8 mouse cellular contexts compared by ENCODE assay signal in genomic region chr3:37934905-37935708, GRCm38 (mm10).
DNase-seq lines count a peak whose midpoint lies in the region; ATAC-seq lines count a peak whose summit lies in the region.

No protein-coding gene starts in this region.

- DNase-seq in heart, adult 18-20 months, result peak; percentile 67 to 77
- DNase-seq in heart, embryonic 10.5 days (ENCODE audit: low spot score), result no peak
- DNase-seq in brain, adult 2 months (ENCODE audit: low read depth, low spot score), result peak; percentile 16
- peak; percentile 68 to 76 for DNase-seq in heart, postnatal 10 days
- no peak for DNase-seq in left cerebral cortex, adult 18-20 months (ENCODE audit: low spot score in 2 of 2)
- no peak for DNase-seq in cerebellum, postnatal 4 days (ENCODE audit: low spot score in 2 of 2)

- peak; percentile 69 for ATAC-seq in limb, embryonic 13.5 days (ENCODE audit: low FRiP score, low read depth)
- no peak for ATAC-seq in megakaryocyte, adult 5-6 weeks (ENCODE audit: poor library complexity, severe bottlenecking)

- H3K27me3 ChIP-seq in heart, embryonic 10.5 days (ENCODE audit: insufficient read depth, poor library complexity, severe bottlenecking), result no peaks in the 10 kb centered on the region
- no peaks in the 10 kb centered on the region for H3K27me3 ChIP-seq in limb, embryonic 13.5 days

- no peak overlapping the region for H3K9ac ChIP-seq in limb, embryonic 13.5 days

- H3K36me3 ChIP-seq in heart, embryonic 10.5 days, result no peaks in the 10 kb centered on the region
- no peaks in the 10 kb centered on the region for H3K36me3 ChIP-seq in limb, embryonic 13.5 days

- peaks cover 24% of the 10 kb centered on the region for H3K4me1 ChIP-seq in heart, embryonic 10.5 days
- peaks cover 54% of the 10 kb centered on the region for H3K4me1 ChIP-seq in limb, embryonic 13.5 days

- 36% methylated on average over 10 of the region's 10 CpGs for WGBS in heart, embryonic 10.5 days
- WGBS in limb, embryonic 13.5 days, result 4% methylated on average over 10 of the region's 10 CpGs

- H3K27ac ChIP-seq in heart, embryonic 10.5 days, result no peak overlapping the region
- H3K27ac ChIP-seq in limb, embryonic 13.5 days, result peak overlapping the region; percentile 61; the same call in 1 of the 2 replicates

- no peaks in the 10 kb centered on the region for H3K9me3 ChIP-seq in heart, embryonic 10.5 days
- H3K9me3 ChIP-seq in limb, embryonic 13.5 days, result no peaks in the 10 kb centered on the region

- intact Hi-C loops in heart, postnatal 10 days (cut with DNase I), result loop anchor here (5.0 kb wide), 2 partner anchors 178 to 293 kb away; no protein-coding TSS in a partner anchor

- H3K4me3 ChIP-seq in heart, embryonic 10.5 days, result no peak overlapping the region
- no peak overlapping the region for H3K4me3 ChIP-seq in limb, embryonic 13.5 days

- H3K4me2 ChIP-seq in limb, embryonic 13.5 days (replicated peaks), result peak overlapping the region; percentile 33

Comparison
In these comparisons a context has a peak if more than half of its experiments do, and no peak if none do; other contexts are left out.
1. DNase-seq: peak in heart, adult 18-20 months (2 of 2), brain, adult 2 months (single experiment) and heart, postnatal 10 days (2 of 2); none in heart, embryonic 10.5 days (single experiment), left cerebral cortex, adult 18-20 months (0 of 2) and cerebellum, postnatal 4 days (0 of 2).